Mouse (Mus musculus) cerebellum, adult 9-11 months (tissue): Measurements from ENCODE around the gene Sftpd.

Experiments
- DNase-seq: peaks from one replicate; pipeline ENCODE4 v3.0.0; 2022

Sftpd gene

DNA sequence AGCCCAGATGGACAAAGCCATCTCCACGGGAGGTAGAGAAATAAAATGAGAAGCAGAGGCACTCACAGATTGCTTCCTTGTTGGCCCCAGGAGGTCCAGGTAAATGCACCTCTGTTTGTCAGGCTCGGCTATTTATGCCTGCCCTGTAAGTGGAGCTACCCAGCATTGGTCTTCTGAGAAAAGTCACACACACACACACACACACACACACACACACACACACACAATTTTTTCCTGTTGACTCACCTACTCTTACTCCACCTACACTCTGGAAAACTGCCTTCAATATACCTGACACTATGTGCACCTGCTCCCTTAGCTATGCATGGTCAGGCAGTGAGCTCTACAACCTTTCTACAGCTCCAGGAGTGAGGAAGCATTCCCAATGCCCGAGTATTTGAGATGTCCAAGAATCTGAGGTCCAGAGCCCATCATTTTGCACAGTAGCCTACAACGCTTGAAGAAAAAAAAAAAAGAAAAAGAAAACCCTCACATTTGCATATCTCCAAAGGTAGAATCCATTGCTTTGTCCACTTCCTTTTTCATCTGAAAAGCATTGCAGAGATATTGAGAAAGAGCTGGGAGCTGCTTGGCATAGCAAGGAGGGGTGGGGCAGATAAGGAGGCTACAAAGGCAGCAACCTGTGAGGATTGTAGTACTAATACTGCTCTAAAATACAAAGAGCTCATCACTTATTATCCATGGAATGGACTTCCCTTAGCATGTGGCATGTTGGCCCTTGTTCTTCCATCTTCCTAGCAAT lies at the start of gene Sftpd:
Gene Sftpd (minus strand): TSS at position 91 of the 763 bp plus-strand sequence.
- no peak for DNase-seq

GRCm38 (mm10) chr14:41198037-41198730 lies 13.2 kb upstream of the Sftpd start:
- no peak for DNase-seq

GRCm38 (mm10) chr14:41189496-41189895 lies 4.5 kb upstream of the Sftpd start:
- DNase-seq, result no peak

DNA sequence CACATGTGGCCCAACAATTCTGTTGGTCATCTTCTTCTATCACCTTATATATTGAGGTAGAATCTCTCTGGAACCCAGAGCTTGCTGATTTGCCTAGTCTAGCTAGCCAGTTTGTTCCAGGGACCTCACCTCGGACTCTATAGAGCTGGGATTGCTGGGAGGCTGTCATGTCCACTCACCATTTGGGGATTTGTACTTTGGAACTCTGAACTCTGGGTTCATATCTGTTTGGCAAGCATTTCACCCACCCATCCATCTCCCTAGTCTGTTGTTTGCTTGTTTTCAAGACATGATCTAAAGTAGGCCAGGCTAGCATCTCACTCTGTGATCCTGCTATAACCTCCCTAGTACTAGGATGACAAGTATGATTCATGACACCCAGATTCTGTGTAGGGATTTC lies 10.1 kb downstream of the Sftpd start:
- DNase-seq, result no peak

- DNase-seq, result no peak
Measured at GRCm38 (mm10) chr14:41170514-41170913, 14.4 kb downstream of the Sftpd start.

- no peak for DNase-seq
Measured at GRCm38 (mm10) chr14:41168567-41168966, 16.4 kb downstream of the Sftpd start.

GRCm38 (mm10) chr14:41167278-41167677 lies 17.7 kb downstream of the Sftpd start:
- no peak for DNase-seq

DNA sequence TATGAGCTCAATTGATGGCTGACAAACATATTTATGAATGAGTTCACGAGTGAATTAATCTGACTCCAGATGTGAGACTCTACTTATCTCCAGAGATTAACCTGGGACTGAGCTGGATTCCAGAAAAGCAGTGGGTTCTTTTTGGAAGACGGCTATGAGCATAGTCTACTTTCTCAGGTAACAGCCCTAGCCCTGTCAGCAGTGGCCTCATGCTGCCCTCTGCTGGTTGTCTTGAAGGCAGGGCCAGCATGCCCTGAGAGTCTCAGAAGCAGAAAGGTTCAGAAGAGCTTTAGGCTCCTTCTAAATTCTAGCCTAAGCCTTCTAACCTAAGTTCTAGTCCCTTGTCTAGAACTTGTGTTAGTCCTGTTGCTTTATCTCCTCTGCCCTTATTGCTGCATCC lies 22.3 kb downstream of the Sftpd start:
- DNase-seq, result no peak

DNA sequence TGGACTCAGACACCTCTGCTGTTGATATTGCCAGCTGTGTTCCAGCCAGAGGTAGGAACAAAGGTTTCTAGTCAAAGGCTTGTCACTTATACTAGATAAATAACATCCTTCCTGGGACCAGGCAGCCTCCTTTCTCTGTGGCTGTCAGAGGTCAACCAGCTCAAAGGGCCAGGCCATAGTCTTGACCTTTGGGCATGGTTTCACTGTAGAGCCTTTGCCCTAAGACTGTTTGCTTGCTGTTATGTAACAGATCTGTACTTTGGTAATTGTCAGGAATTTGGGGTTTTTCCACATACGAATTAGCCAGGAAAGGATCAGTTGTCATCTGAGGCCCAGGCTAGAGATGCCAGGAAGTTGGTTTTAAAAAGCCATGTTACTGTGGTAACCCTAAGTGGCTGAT lies 24.2 kb downstream of the Sftpd start:
- no peak for DNase-seq

DNA sequence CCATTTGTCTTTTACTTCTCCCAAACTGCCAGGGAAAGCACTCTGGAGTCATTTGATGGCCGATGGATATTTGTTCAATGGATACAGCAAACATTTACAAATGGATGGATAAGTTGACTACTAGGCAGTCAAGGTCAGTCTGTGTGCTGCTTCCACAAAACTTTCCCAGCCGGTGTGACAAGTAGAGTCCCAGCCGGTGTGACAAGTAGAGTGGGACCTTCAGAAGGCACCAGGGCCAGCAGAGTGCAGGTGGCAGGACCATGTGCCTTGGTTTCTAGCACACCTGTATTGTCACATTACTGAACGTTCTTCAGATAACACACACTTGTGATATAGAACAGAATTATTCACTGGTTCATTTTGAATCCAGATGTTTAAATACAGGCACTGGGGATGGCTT lies 24.9 kb downstream of the Sftpd start:
- DNase-seq, result no peak

- DNase-seq, result no peak
Measured at GRCm38 (mm10) chr14:41151220-41151898, 33.6 kb downstream of the Sftpd start, which contains the start of gene Mbl1. Gene Mbl1 (plus strand): TSS chr14:41151458.

DNA sequence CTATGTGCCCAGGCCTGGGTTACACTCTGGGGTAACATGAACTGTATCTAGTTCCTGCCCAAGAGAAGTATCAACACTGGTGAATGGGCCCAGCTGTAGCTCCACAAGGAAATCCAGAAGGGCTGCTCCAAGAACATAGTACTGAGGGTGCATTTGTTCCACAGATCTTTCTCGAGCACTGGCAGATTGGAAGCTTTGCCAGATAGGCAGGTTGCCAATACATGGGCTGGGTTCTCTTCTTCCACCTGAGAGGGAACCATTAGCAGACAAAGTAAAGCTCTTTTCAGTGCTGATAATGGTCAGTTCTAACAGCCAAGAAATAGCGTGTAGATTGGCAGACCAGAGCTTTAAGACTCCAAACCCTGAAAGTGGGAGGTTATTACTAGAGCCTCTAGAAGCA lies 37.6 kb downstream of the Sftpd start:
- no peak for DNase-seq

GRCm38 (mm10) chr14:41146922-41147321 lies 38.0 kb downstream of the Sftpd start:
- DNase-seq, result no peak

DNA sequence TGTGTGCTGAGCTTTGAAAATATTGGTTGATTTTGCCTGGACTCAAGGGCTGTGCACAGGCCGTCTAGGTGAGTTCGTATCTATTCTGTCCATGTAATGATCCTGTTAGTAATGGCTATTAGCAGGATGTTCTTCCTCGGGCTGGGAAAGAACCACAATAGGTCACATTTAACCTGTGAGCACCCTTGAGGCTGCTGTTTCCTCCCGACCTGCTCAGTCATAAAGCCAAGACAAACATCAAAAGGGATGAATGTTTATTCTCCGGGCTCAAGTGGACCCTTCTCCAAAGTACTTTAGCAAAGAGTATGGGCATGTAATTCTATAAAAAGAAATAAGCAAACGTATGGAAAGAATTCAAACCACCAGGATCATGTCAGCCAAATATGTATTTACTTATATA lies 38.9 kb downstream of the Sftpd start:
- DNase-seq, result no peak

DNA sequence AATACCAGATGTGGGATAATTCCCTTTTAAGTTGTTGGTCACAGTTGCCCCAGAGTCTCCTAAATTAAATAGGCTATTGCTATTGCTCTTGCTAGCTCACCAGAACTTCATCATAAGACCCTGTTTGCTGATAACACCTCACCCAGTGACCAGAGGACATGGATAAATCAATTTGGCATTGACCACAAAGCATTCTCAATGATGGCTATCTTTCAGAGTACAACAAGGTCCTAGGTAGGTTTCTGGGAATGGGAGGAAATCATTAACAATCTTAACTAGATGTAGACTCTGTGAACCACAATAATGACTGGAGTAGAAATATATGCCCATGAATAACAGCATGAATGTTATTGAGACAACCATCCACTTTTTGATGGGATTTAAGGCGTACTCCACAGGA lies 44.3 kb downstream of the Sftpd start:
- no peak for DNase-seq

- DNase-seq, result no peak
Measured at GRCm38 (mm10) chr14:41137006-41137405, 47.9 kb downstream of the Sftpd start.

DNA sequence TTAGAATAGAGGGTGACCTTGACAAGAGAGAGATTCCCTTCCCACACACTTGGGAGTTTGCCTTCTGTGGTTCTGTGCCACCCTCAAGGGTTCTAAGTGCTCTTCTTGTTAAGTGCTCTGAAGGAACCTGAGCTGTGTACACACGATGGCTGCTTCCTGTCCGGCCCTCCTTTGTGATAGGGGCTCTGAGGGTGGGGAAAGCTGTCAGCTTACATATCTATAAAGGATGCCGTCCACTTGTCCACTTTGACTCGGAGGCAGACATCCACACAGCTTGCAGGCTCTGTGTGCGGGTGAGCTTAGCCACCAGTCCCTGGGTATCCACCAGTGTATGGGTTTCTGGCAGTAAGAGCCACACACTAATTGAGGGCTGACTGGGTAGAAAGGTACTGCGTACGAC lies 53.4 kb downstream of the Sftpd start, which contains the start of gene Sftpa1:
Gene Sftpa1 (plus strand): TSS at position 243 of the 400 bp plus-strand sequence.
- DNase-seq, result no peak

DNA sequence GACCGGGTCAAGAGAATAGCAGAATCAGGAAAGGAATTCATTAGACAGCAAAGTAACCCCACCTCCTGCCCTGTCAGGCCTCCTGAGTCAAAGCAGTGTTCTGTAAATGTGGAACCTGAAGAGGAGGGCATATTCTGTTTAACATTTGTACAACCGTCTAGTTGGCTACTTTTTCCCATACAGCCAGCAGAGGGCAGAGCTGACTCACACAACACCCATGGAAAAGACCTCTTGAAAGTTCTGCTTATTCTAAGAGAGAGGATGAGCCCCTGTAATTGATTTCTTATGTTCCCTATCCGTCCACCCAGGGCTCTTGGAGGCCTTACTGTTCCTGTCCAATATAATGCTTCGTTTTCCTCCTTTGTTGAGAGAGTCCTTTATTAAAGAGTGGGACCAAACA lies 57.0 kb downstream of the Sftpd start:
- no peak for DNase-seq

DNA sequence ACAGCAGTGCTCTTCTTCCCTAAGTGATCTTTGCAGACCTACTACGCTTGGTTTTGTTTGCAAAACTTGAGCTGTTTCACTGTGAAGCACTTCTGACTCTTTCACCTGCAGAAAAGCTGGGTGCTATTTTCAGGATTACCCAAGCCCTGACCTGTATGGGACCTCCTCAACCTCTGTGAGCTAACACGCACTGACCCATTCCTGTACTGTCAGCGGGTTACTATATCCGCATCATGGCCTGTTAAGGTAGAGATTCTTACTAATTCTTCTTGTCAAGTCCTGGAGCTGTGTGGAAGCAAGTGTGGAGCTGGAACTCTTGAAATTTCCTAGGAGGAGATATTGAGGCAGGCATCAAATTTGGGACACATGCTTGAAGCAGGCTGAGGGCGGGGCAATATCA lies 60.3 kb downstream of the Sftpd start:
- DNase-seq, result no peak
